Mouse (Mus musculus) right cerebral cortex, adult 2 months (tissue): ENCODE measurements around the gene Grin2c.

ENCODE experiments used
- DNase-seq, 2 experiments: peaks; one replicate each; pipeline ENCODE4 v3.0.0; 2021 to 2022; ENCODE audit warnings: low spot score in 2 of 2

Grin2c gene

GRCm38 (mm10) chr11:115232889-115233288, 34.2 kb downstream of the Grin2c start:
- no peak for DNase-seq

GRCm38 (mm10) chr11:115231924-115232323, 35.1 kb downstream of the Grin2c start:
- DNase-seq: no peak

- no peak for DNase-seq
These were observed 35.7 kb downstream of the Grin2c start for GRCm38 (mm10) chr11:115231168-115231915.

- no peak for DNase-seq
These were observed 37.8 kb downstream of the Grin2c start for GRCm38 (mm10) chr11:115229021-115229930.

GRCm38 (mm10) chr11:115228430-115228829, 38.6 kb downstream of the Grin2c start:
- DNase-seq: no peak

GRCm38 (mm10) chr11:115227640-115228039, 39.4 kb downstream of the Grin2c start:
- no peak for DNase-seq

- DNase-seq: no peak
These were observed 40.1 kb downstream of the Grin2c start for GRCm38 (mm10) chr11:115226811-115227491.

GRCm38 (mm10) chr11:115225301-115225700, 41.7 kb downstream of the Grin2c start:
- no peak for DNase-seq

- no peak for DNase-seq
These were observed 42.2 kb downstream of the Grin2c start for GRCm38 (mm10) chr11:115224889-115225288.

GRCm38 (mm10) chr11:115223877-115224276, 43.2 kb downstream of the Grin2c start:
- no peak for DNase-seq

GRCm38 (mm10) chr11:115223451-115223850, 43.6 kb downstream of the Grin2c start:
- no peak for DNase-seq

- DNase-seq: no peak
These were observed 44.5 kb downstream of the Grin2c start for GRCm38 (mm10) chr11:115222570-115222969.

- no peak for DNase-seq
These were observed 45.0 kb downstream of the Grin2c start for GRCm38 (mm10) chr11:115222077-115222476.

GRCm38 (mm10) chr11:115219685-115220084, 47.4 kb downstream of the Grin2c start:
- no peak for DNase-seq

- no peak for DNase-seq
These were observed 47.8 kb downstream of the Grin2c start for GRCm38 (mm10) chr11:115219263-115219662.

GRCm38 (mm10) chr11:115217439-115218410, 49.3 kb downstream of the Grin2c start:
- no peak for DNase-seq

- DNase-seq: no peak
These were observed 51.9 kb downstream of the Grin2c start for GRCm38 (mm10) chr11:115215123-115215522.

GRCm38 (mm10) chr11:115212116-115212515, 54.9 kb downstream of the Grin2c start:
- DNase-seq: no peak

GRCm38 (mm10) chr11:115209958-115210357, 57.1 kb downstream of the Grin2c start:
- DNase-seq: no peak

GRCm38 (mm10) chr11:115208776-115209732, 58.0 kb downstream of the Grin2c start:
- no peak for DNase-seq
